Mouse (Mus musculus) c-Kit-positive CD71-positive TER-119-positive erythroid progenitor cells, embryonic 14.5 days (primary cell): Measurements from ENCODE around the gene Mtmr10.

Source experiments
- DNase-seq: peaks from one replicate; pipeline ENCODE4 v3.0.0-alpha.2; 2013; ENCODE audit warnings: low spot score

Gene Mtmr10

GRCm38 (mm10) chr7:64291722-64292121, 4.3 kb downstream of the Mtmr10 start:
- no peak for DNase-seq

- DNase-seq: no peak
Measured at GRCm38 (mm10) chr7:64296286-64297010, 9.0 kb downstream of the Mtmr10 start.

GRCm38 (mm10) chr7:64310241-64310640, 22.8 kb downstream of the Mtmr10 start:
- DNase-seq: no peak

GRCm38 (mm10) chr7:64310756-64311155, 23.3 kb downstream of the Mtmr10 start:
- DNase-seq: no peak

GRCm38 (mm10) chr7:64312811-64313210, 25.4 kb downstream of the Mtmr10 start:
- no peak for DNase-seq

GRCm38 (mm10) chr7:64321125-64321524, 33.7 kb downstream of the Mtmr10 start:
- no peak for DNase-seq

GRCm38 (mm10) chr7:64321658-64322057, 34.2 kb downstream of the Mtmr10 start:
- DNase-seq: no peak

GRCm38 (mm10) chr7:64326892-64327291, 39.4 kb downstream of the Mtmr10 start:
- peak; percentile 79 for DNase-seq

GRCm38 (mm10) chr7:64327486-64327885, 40.0 kb downstream of the Mtmr10 start:
- no peak for DNase-seq

GRCm38 (mm10) chr7:64331309-64331708, 43.9 kb downstream of the Mtmr10 start:
- DNase-seq: no peak

- DNase-seq: no peak
Measured at GRCm38 (mm10) chr7:64332686-64333085, 45.2 kb downstream of the Mtmr10 start.

GRCm38 (mm10) chr7:64347813-64348212, 60.4 kb downstream of the Mtmr10 start:
- DNase-seq: no peak

GRCm38 (mm10) chr7:64349147-64349861, 61.9 kb downstream of the Mtmr10 start:
- DNase-seq: no peak

- DNase-seq: no peak
Measured at GRCm38 (mm10) chr7:64351087-64351486, 63.6 kb downstream of the Mtmr10 start.

GRCm38 (mm10) chr7:64354206-64354605, 66.8 kb downstream of the Mtmr10 start:
- DNase-seq: no peak

GRCm38 (mm10) chr7:64356661-64357060, 69.2 kb downstream of the Mtmr10 start:
- no peak for DNase-seq

- DNase-seq: no peak
Measured at GRCm38 (mm10) chr7:64357405-64357804, 70.0 kb downstream of the Mtmr10 start.

- DNase-seq: no peak
Measured at GRCm38 (mm10) chr7:64358666-64359065, 71.2 kb downstream of the Mtmr10 start.

GRCm38 (mm10) chr7:64359943-64360585, 72.6 kb downstream of the Mtmr10 start:
- DNase-seq: no peak

- DNase-seq: no peak
Measured at GRCm38 (mm10) chr7:64360586-64360945, 73.1 kb downstream of the Mtmr10 start.

GRCm38 (mm10) chr7:64365863-64366262, 78.4 kb downstream of the Mtmr10 start:
- no peak for DNase-seq

GRCm38 (mm10) chr7:64369841-64370240, 82.4 kb downstream of the Mtmr10 start:
- no peak for DNase-seq
